Mouse (Mus musculus) embryonic facial prominence, embryonic 11.5 days (tissue): Measurements from ENCODE around the gene Cacng8. TPM values are rescaled to one million over a fixed set of nuclear protein-coding genes. Genes with fewer than 3 reads are reported as not detected.

Experiments used
- microRNA-seq: library from miRNA; unstranded; fragments of <30 nt; microRNA quantifications from one replicate; pipeline ENCODE4, GENCODE M21; 2016; ENCODE audit warnings: borderline number of aligned reads
- polyA plus RNA-seq: library from polyadenylated mRNA; unstranded; fragments of >200 nt; fragmentation: Nextera tagmentation; extraction: Ambion mirVana; gene quantifications from 2 replicates; pipeline ENCODE4 v1.2.1, GENCODE M21; 2014

Cacng8 gene
- polyA plus RNA-seq, 1 experiment from 2014 or later, result 4.7 TPM

Small RNA genes lying within 50 kb of the gene (microRNA-seq; reads per million reads assigned to microRNA genes)
- gene Gm23450, result 18.8 reads per million, percentile 20 among the genes with 10 or more reads in this experiment

Other genes with a start within 250 kb of the Cacng8 start
- 0.14 and 0.20 TPM in 2 replicates for gene AU018091, start 221.5 kb upstream of the Cacng8 start, polyA plus RNA-seq
- gene Nlrp12, start 140.9 kb upstream of the Cacng8 start, polyA plus RNA-seq, result not detected in 2 replicates
- gene Myadm, start 101.6 kb upstream of the Cacng8 start, polyA plus RNA-seq, result 36.9 and 38.5 TPM in 2 replicates
- gene Prkcg, start 101.5 kb upstream of the Cacng8 start, polyA plus RNA-seq, result 0.39 and 2.0 TPM in 2 replicates
- 2.6 and 2.9 TPM in 2 replicates for gene Cacng7, start 57.7 kb upstream of the Cacng8 start, polyA plus RNA-seq
- gene Cacng6, start 33.5 kb downstream of the Cacng8 start, polyA plus RNA-seq, result 0.34 TPM in 1 of 2 replicates, not detected in the other
- not detected in 2 replicates for gene Tarm1, start 111.9 kb downstream of the Cacng8 start, polyA plus RNA-seq
- gene Oscar, start 225.5 kb downstream of the Cacng8 start, polyA plus RNA-seq, result 0.11 and 0.20 TPM in 2 replicates
- gene Ndufa3, start 226.7 kb downstream of the Cacng8 start, polyA plus RNA-seq, result 296 and 350 TPM in 2 replicates
- 29.0 and 30.7 TPM in 2 replicates for gene Tfpt, start 239.2 kb downstream of the Cacng8 start, polyA plus RNA-seq
- gene Prpf31, start 239.3 kb downstream of the Cacng8 start, polyA plus RNA-seq, result 142 and 151 TPM in 2 replicates